Mouse (Mus musculus) forebrain, embryonic 10.5 days (tissue): ENCODE results near the gene Eif6. TPM values are rescaled to one million over a fixed set of nuclear protein-coding genes. Genes with fewer than 3 reads are reported as not detected.
A peak's percentile ranks its signal among the peaks of the same experiment; 100 is the strongest.

Experiments used
- DNase-seq: peaks from one replicate; pipeline ENCODE4 v3.0.0-alpha.2; 2017; ENCODE audit warnings: low spot score; ENCODE audit errors: extremely low spot score
- H3K27ac ChIP-seq: fragments of 300-500 bp; sonication (generic); 2 replicates; pipeline ENCODE4 v1.5.1; 2016; ENCODE audit warnings: mild to moderate bottlenecking
- H3K27me3 ChIP-seq: fragments of 300-500 bp; sonication (generic); 2 replicates; pipeline ENCODE4 v1.6.1; 2016; ENCODE audit warnings: mild to moderate bottlenecking; ENCODE audit not compliant: poor library complexity, severe bottlenecking
- H3K36me3 ChIP-seq: fragments of 300-500 bp; sonication (generic); replicated peaks from 2 replicates; pipeline ENCODE4 v1.6.1; 2016; ENCODE audit warnings: mild to moderate bottlenecking, moderate library complexity
- H3K4me1 ChIP-seq: fragments of 300-500 bp; sonication (generic); 2 replicates; pipeline ENCODE4 v1.6.1; 2016
- H3K4me3 ChIP-seq: fragments of 300-500 bp; sonication (generic); 2 replicates; pipeline ENCODE4 v1.5.1; 2016; ENCODE audit warnings: mild to moderate bottlenecking, moderate library complexity
- H3K9me3 ChIP-seq: fragments of 300-500 bp; sonication (generic); 2 replicates; pipeline ENCODE4 v1.6.1; 2016; ENCODE audit warnings: mild to moderate bottlenecking, moderate library complexity
- WGBS: fragments of 180-500 bp; shearing (Covaris S2); methylation state at CpG from one replicate; pipeline ENCODE4 v1.1.7; 2016; 5-methylcytosine and 5-hydroxymethylcytosine counted together
- polyA plus RNA-seq: library from polyadenylated mRNA; unstranded; fragments of >200 nt; fragmentation: Nextera tagmentation; extraction: Ambion mirVana; gene quantifications from 2 replicates; pipeline ENCODE4 v1.2.1, GENCODE M21; 2016

Gene Eif6
- polyA plus RNA-seq, 1 experiment from 2014 or later: 249 TPM

- no peaks in the 10 kb centered on the region for H3K27me3 ChIP-seq
- H3K9me3 ChIP-seq: no peaks in the 10 kb centered on the region
- H3K27ac ChIP-seq: peak within 1 kb of the TSS; percentile 86
- H3K36me3 ChIP-seq: peaks cover 55% of the 10 kb centered on the region
- peaks cover 27% of the 10 kb centered on the region for H3K4me1 ChIP-seq
- DNase-seq: no peak
- H3K4me3 ChIP-seq: peak within 1 kb of the TSS; percentile 71
Observed at GRCm38 (mm10) chr2:155819392-155819448, 7.5 kb downstream of the Eif6 start, which contains the start of gene BC029722. Gene BC029722 (minus strand): TSS chr2:155819426.

DNA sequence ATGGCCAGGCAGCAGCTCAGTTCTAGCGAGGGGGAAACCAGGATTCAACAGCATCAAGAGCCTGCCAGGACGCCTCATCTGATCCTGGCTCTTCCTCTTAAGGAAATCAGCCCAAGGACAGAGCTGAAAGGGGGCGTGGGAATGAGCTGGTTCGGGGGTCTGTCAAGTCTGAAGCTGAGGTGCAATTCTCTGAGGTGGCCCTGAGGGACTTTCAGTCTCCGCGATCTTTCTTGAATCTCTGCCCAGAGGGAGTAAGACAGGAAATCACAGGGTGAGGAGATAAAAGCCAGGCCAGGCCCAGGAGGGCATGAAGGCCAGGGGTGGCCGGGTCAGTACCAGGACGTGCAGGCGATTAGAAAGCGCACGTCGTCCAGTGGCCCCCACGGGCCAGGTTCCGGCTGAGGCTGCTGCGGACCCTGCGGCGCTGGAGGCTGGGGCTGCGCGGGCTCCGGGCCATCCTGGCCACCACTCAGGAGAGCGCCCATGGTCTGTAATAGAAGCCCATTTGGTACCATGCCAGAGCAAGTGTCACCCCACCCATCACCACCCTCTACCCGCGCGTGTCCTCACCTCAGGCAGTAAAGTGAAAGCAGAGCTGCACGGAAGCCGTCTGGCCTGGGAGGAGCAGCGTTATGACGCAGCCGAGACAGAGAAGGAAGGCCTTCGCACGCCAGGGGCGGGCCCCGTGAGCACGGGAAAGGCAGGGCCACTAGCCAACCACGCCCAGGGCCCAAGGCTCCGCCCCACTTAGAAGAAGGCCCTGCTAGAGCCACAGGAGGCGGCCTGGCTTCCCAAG is 7.9 kb downstream of the Eif6 start:
- Histone ChIP-seq H3K9me3 (no peaks in the 10 kb centered on the region), H3K4me1 (peaks cover 27% of the 10 kb centered on the region), H3K27me3 (no peaks in the 10 kb centered on the region), H3K36me3 (peaks cover 51% of the 10 kb centered on the region), H3K4me3 (peak overlapping the region; percentile 71), H3K27ac (peak overlapping the region; percentile 86)
- 4% methylated on average over 37 of the region's 37 CpGs for WGBS
- DNase-seq: peak; percentile 86

GRCm38 (mm10) chr2:155817301-155818245 is 9.2 kb downstream of the Eif6 start:
- DNase-seq: no peak
- WGBS: 86% methylated on average over 10 of the region's 10 CpGs
- Histone ChIP-seq H3K4me1 (peaks cover 27% of the 10 kb centered on the region), H3K4me3 (no peak overlapping the region), H3K27me3 (no peaks in the 10 kb centered on the region), H3K27ac (no peak overlapping the region), H3K36me3 (peaks cover 39% of the 10 kb centered on the region), H3K9me3 (no peaks in the 10 kb centered on the region)

- Histone ChIP-seq H3K27ac (no peak overlapping the region), H3K36me3 (peaks cover 26% of the 10 kb centered on the region), H3K9me3 (no peaks in the 10 kb centered on the region), H3K4me3 (no peak overlapping the region), H3K4me1 (peaks cover 27% of the 10 kb centered on the region), H3K27me3 (no peaks in the 10 kb centered on the region)
- 100% methylated on average over 1 of the region's 1 CpGs for WGBS
- no peak for DNase-seq
Observed at GRCm38 (mm10) chr2:155816179-155816578, 10.5 kb downstream of the Eif6 start.

- 35% methylated on average over 5 of the region's 5 CpGs for WGBS
Observed at GRCm38 (mm10) chr2:155814829-155815228, 11.9 kb downstream of the Eif6 start.

DNA sequence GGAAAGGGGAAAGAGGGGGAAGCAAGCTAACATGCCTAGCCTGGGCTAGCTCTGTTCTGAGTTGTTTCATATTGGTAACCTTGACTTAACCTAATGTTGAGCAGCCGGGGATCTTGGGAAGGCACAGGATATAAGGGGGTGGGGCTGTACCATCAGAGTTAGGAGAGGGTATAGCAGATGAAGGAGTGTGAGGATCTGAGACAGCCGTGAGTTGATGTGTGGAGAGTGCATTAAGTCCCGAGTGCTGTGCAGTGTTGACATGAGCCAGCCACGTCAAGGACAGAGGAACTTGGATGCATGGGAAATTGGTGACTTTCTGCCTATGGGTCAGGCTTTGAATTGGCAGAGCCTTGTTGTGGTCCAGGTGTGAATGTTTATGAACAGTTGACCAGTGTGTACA is 14.1 kb downstream of the Eif6 start:
- Histone ChIP-seq H3K36me3 (no peaks in the 10 kb centered on the region), H3K9me3 (no peaks in the 10 kb centered on the region), H3K27ac (no peak overlapping the region), H3K4me1 (peaks cover 3% of the 10 kb centered on the region; the same call in 1 of the 2 replicates), H3K27me3 (no peaks in the 10 kb centered on the region), H3K4me3 (no peak overlapping the region)
- DNase-seq: no peak
- WGBS: 84% methylated on average over 4 of the region's 4 CpGs

More at GRCm38 (mm10) chr2:155814829-155815228, 11.9 kb downstream of the Eif6 start:
- Histone ChIP-seq H3K27me3 (no peaks in the 10 kb centered on the region), H3K36me3 (peaks cover 13% of the 10 kb centered on the region), H3K4me3 (no peak overlapping the region), H3K27ac (no peak overlapping the region), H3K9me3 (no peaks in the 10 kb centered on the region), H3K4me1 (peaks cover 25% of the 10 kb centered on the region)
- DNase-seq: no peak

DNA sequence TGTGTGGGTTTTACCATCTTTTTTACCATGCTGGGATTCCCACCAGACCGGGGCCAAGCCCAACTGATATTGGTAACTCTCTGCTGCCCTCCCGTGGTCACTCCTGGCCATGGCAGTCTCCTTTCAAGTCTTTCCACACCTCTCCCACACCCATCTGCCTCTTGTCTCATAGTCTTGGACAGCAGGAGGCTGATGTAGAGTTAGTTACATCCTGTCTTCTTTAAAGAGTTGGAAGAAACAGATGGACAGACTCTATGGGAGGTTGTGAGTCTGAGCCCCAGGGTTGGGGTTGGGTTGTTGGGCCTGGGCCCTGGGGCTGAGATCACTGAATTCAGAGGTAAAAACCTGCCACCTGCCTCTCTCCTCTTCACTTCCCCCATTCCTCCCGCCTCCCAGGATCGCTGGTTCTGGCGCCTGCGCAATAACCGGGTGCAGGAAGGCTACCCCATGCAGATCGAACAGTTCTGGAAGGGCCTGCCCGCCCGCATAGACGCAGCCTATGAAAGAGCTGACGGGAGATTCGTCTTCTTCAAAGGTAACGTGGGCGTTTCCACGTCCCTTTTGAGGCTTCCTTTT is 14.8 kb downstream of the Eif6 start:
- Histone ChIP-seq H3K9me3 (no peaks in the 10 kb centered on the region), H3K4me3 (no peak overlapping the region), H3K27me3 (no peaks in the 10 kb centered on the region), H3K36me3 (no peaks in the 10 kb centered on the region), H3K27ac (no peak overlapping the region), H3K4me1 (0 out of 2 replicates have a peak, but pooled peaks cover 3% of the 10 kb centered on the region)
- WGBS: 48% methylated on average over 16 of the region's 16 CpGs
- peak; percentile 79 for DNase-seq

DNA sequence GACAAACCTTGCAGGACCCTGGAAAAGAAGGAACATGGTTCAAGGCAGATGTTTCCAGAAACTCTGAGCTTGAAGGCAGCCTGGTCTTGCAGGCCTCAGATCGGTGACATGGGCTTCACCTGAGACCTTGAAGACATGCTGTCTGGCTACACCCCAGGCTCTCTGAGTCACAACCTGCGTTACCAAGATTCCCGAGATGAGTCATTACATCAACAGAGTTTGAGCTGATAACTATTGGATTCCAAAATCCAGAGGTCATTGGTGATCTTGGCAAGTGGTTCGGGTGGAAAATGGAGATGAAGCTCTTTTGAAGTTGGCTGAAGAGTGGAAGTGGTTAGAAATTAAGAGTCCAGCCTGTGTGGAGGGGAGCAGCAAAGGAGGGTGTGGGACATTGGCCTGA is 17.1 kb downstream of the Eif6 start:
- DNase-seq: no peak

DNA sequence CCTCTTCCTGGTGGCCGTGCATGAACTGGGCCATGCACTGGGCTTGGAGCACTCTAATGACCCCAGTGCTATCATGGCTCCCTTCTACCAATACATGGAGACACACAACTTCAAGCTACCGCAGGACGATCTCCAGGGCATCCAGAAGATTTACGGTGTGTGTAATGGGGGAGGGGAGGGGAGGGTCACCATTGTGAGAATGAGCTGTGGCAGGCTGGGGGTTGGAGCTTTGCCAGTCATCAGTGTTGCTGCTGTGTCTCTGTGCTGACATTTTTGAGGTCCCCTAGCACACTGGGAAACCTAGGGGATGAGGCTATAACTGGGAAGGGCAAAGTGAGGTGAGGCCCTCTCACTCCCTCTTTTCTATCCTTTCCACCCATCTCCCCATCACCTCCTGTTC is 19.3 kb downstream of the Eif6 start:
- Histone ChIP-seq H3K27ac (no peak overlapping the region), H3K36me3 (no peaks in the 10 kb centered on the region), H3K9me3 (no peaks in the 10 kb centered on the region), H3K27me3 (no peaks in the 10 kb centered on the region), H3K4me3 (no peak overlapping the region), H3K4me1 (0 out of 2 replicates have a peak, but pooled peaks cover 4% of the 10 kb centered on the region)
- no peak for DNase-seq
- WGBS: 89% methylated on average over 4 of the region's 4 CpGs

More for the DNA sequence above, 17.1 kb downstream of the Eif6 start:
- H3K4me1 ChIP-seq: 0 out of 2 replicates have a peak, but pooled peaks cover 4% of the 10 kb centered on the region
- no peaks in the 10 kb centered on the region for H3K36me3 ChIP-seq
- H3K27me3 ChIP-seq: no peaks in the 10 kb centered on the region
- no peaks in the 10 kb centered on the region for H3K9me3 ChIP-seq
- 88% methylated on average over 4 of the region's 4 CpGs for WGBS
- H3K27ac ChIP-seq: no peak overlapping the region
- H3K4me3 ChIP-seq: no peak overlapping the region

- Histone ChIP-seq H3K27me3 (no peaks in the 10 kb centered on the region), H3K4me1 (0 out of 2 replicates have a peak, but pooled peaks cover 4% of the 10 kb centered on the region), H3K9me3 (no peaks in the 10 kb centered on the region), H3K4me3 (no peak overlapping the region), H3K36me3 (no peaks in the 10 kb centered on the region), H3K27ac (no peak overlapping the region)
- 79% methylated on average over 5 of the region's 5 CpGs for WGBS
- no peak for DNase-seq
Observed at GRCm38 (mm10) chr2:155806548-155806947, 20.2 kb downstream of the Eif6 start.

GRCm38 (mm10) chr2:155805925-155806255 is 20.8 kb downstream of the Eif6 start:
- WGBS: 88% methylated on average over 6 of the region's 6 CpGs
- Histone ChIP-seq H3K27me3 (no peaks in the 10 kb centered on the region), H3K4me3 (no peak overlapping the region), H3K4me1 (0 out of 2 replicates have a peak, but pooled peaks cover 4% of the 10 kb centered on the region), H3K36me3 (no peaks in the 10 kb centered on the region), H3K9me3 (no peaks in the 10 kb centered on the region), H3K27ac (no peak overlapping the region)
- no peak for DNase-seq

DNA sequence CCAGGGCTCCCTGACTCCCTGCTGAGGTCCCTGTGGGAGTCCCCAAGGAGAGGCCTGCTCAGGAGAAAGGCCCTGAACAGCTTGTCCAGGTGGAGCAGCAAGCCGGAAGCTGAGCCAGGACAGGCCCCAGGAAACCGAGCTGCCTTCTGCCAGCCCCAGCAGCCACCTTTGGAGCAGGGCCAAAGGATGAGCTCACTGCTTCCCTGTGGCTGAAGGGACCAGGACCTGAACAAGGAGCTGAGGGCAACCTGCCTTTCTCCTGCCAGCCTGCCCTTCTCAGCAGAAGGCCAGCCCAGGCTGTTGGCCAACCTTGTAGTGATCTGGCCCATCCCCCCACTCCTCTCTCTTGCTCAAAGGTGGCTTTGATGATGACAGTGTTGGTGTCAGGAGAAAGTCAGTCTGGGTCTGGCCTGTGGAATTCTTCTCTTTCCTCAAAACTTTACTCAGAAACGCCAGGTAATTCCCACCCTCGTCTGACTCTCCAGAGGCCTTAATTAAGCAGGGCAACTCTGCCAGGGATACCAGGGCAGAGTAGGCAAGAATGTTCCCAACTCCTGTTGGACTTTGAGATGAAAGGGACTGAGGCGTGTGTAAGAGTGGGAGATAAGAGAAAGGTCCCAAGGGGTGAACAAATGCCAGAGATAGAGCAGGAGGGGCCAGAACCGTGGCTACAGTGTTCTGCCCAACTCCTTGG is 21.3 kb downstream of the Eif6 start:
- H3K4me3 ChIP-seq: no peak overlapping the region
- no peaks in the 10 kb centered on the region for H3K9me3 ChIP-seq
- WGBS: 76% methylated on average over 6 of the region's 6 CpGs
- no peak overlapping the region for H3K27ac ChIP-seq
- H3K36me3 ChIP-seq: no peaks in the 10 kb centered on the region
- no peak for DNase-seq
- no peaks in the 10 kb centered on the region for H3K27me3 ChIP-seq
- H3K4me1 ChIP-seq: 0 out of 2 replicates have a peak, but pooled peaks cover 4% of the 10 kb centered on the region
